Mouse (Mus musculus): ENCODE data around the gene Scgb2b24. TPM values are rescaled to one million over a fixed set of nuclear protein-coding genes. Genes with fewer than 3 reads are reported as not detected.

Gene Scgb2b24
- total RNA-seq (2021): not detected
- not detected in 2 replicates for polyA plus RNA-seq (2012; rRNA removed)
- long read RNA-seq: 0 reads

GRCm38 (mm10) chr7:33739212-33739611 is at the start of gene Scgb2b24:
Scgb2b24 (minus strand) TSS chr7:33739312.
- no peak for DNase-seq

DNA sequence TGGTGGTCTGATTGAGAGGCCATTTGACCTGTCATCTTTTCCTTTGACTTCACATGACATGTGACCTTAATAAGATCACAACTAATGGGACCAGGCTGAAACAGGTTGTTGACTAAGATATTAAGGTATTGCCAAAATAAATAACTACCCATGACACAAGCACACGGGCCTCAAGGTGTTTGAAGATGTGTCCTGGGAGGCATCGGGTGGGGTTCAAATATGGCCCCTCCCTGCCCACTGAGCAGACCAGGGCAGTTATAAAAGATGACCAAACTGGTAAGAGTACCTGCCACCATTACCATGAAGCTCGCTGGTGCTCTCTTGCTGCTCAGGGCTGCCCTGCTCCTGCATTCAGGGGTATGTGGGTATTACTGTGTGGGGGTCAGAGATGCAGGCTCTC is 4.4 kb upstream of the Scgb2b24 start, which contains the start of gene Scgb1b24:
Gene Scgb1b24, plus strand, starts transcription at position 301 of the 400 bp plus-strand sequence.
- no peak for DNase-seq

GRCm38 (mm10) chr7:33689864-33690263 is 49.2 kb downstream of the Scgb2b24 start:
- no peak for DNase-seq

Other genes starting within 250 kb of the Scgb2b24 start
- not detected for gene Scgb2b21, start 218.9 kb downstream of the Scgb2b24 start, total RNA-seq (2021)
- gene Scgb2b21, start 218.9 kb downstream of the Scgb2b24 start, polyA plus RNA-seq (2012; rRNA removed): not detected in 2 replicates
- gene Scgb1b24, start 4.5 kb upstream of the Scgb2b24 start, total RNA-seq (2021): not detected
- gene Scgb1b24, start 4.5 kb upstream of the Scgb2b24 start, polyA plus RNA-seq (2012; rRNA removed): not detected in 2 replicates
- gene Scgb2b26, start 205.7 kb upstream of the Scgb2b24 start, total RNA-seq (2021): not detected
- gene Scgb2b26, start 205.7 kb upstream of the Scgb2b24 start, polyA plus RNA-seq (2012; rRNA removed): not detected in 2 replicates

Data from adrenal gland, adult 2 months (tissue).